Mouse (Mus musculus) heart, embryonic 14.5 days (tissue): ENCODE measurements at regions not wholly inside any gene's neighbourhood (a gene's known extent, or its start where the extent isn't known, plus 50 kb on each side); places are given as distances from the start of the nearest gene placed in this dataset.

Source experiments
- ATAC-seq: fragments of 200-750 bp; cut with Nextera tagmentation; 2 replicates; pipeline ENCODE4 v1.8.0; 2017; ENCODE audit warnings: low read depth, moderate TSS enrichment; ENCODE audit not compliant: insufficient number of reproducible peaks, insufficient read depth, low FRiP score
- H3K27ac ChIP-seq, 2 experiments: fragments of 200-500 bp in 1 of 2; fragments of 300-500 bp in 1 of 2; sonication (generic) in 1 of 2; replicated peaks in 1 of 2; 2 replicates each; pipeline ENCODE4 v1.5.1; 2012 to 2014; ENCODE audit warnings: low read depth in 2 of 2, low read length in 2 of 2, control low read depth in 1 of 2, mild to moderate bottlenecking in 1 of 2, mixed read lengths in 1 of 2; ENCODE audit not compliant: control insufficient read depth in 1 of 2, insufficient read depth in 1 of 2
- H3K27me3 ChIP-seq: fragments of 300-500 bp; sonication (generic); 2 replicates; pipeline ENCODE4 v1.6.1; 2014; ENCODE audit warnings: mild to moderate bottlenecking, low read length, control low read depth; ENCODE audit not compliant: control insufficient read depth, insufficient read depth
- H3K36me3 ChIP-seq: fragments of 300-500 bp; sonication (generic); 2 replicates; pipeline ENCODE4 v1.6.1; 2014; ENCODE audit warnings: mild to moderate bottlenecking, control low read depth, low read length, mixed read lengths; ENCODE audit not compliant: control insufficient read depth, insufficient read depth
- H3K4me1 ChIP-seq, 2 experiments: fragments of 200-500 bp in 1 of 2; fragments of 300-500 bp in 1 of 2; sonication (generic) in 1 of 2; 2 replicates each; pipeline ENCODE4 v1.6.1; 2012 to 2014; ENCODE audit warnings: low read length in 2 of 2, control low read depth in 1 of 2, mixed read lengths in 1 of 2; ENCODE audit not compliant: control insufficient read depth in 2 of 2, insufficient read depth in 2 of 2
- H3K4me2 ChIP-seq: fragments of 300-500 bp; sonication (generic); 2 replicates; pipeline ENCODE4 v1.6.1; 2014; ENCODE audit warnings: mild to moderate bottlenecking, low read length
- H3K4me3 ChIP-seq, 2 experiments: fragments of 200-500 bp in 1 of 2; fragments of 300-500 bp in 1 of 2; sonication (generic) in 1 of 2; 2 replicates each; pipeline ENCODE4 v1.5.1; 2012 to 2014; ENCODE audit warnings: low read length in 2 of 2, mild to moderate bottlenecking in 2 of 2, control low read depth in 1 of 2, low read depth in 1 of 2, moderate library complexity in 1 of 2; ENCODE audit not compliant: control insufficient read depth in 1 of 2, insufficient read depth in 1 of 2
- H3K9ac ChIP-seq: fragments of 300-500 bp; sonication (generic); 2 replicates; pipeline ENCODE4 v1.6.1; 2014; ENCODE audit warnings: mild to moderate bottlenecking, low read length
- H3K9me3 ChIP-seq: fragments of 300-500 bp; sonication (generic); 2 replicates; pipeline ENCODE4 v1.6.1; 2016; ENCODE audit warnings: low read length, control low read depth; ENCODE audit not compliant: control insufficient read depth
- WGBS: fragments of 180-500 bp; shearing (Covaris S2); extraction: QIAGEN DNeasy Blood & Tissue Kit; methylation state at CpG from one replicate; pipeline ENCODE4 v1.1.7; 2014; 5-methylcytosine and 5-hydroxymethylcytosine counted together

GRCm38 (mm10) chr11:63707093-63707492 is 215.0 kb downstream of the Hs3st3b1 start:
- no peak for ATAC-seq
- H3K4me3 ChIP-seq, result no peak overlapping the region
- no peaks in the 10 kb centered on the region for H3K27me3 ChIP-seq
- H3K9me3 ChIP-seq, result no peaks in the 10 kb centered on the region
- no peaks in the 10 kb centered on the region for H3K36me3 ChIP-seq
- peaks cover 2 to 15% of the 10 kb centered on the region in 2 experiments for H3K4me1 ChIP-seq
- H3K4me2 ChIP-seq, result no peak overlapping the region
- H3K9ac ChIP-seq, result no peak overlapping the region
- no peak overlapping the region for H3K27ac ChIP-seq
- 54% methylated on average over 5 of the region's 5 CpGs for WGBS

DNA sequence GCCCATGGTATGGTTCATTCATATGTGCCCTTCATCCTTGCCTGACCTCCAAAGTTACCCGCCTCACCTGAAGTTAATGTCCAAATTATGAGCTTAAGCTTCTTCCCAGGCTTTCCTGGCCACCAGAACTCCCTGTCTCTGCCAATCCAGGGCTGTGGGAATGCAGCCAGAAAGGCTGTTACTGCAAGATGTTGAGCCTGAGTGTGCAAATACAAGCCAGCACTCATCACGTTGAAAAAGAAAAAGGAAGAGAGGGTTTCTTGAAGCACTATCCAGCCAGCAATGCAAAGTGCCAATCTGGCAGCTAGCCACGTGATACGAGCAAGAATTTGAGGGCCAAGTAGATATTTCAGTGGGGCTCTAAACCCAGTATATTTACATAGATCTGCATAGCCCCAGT is 213.7 kb downstream of the Hs3st3b1 start:
- no peak for ATAC-seq
- 26% methylated on average over 4 of the region's 4 CpGs for WGBS

DNA sequence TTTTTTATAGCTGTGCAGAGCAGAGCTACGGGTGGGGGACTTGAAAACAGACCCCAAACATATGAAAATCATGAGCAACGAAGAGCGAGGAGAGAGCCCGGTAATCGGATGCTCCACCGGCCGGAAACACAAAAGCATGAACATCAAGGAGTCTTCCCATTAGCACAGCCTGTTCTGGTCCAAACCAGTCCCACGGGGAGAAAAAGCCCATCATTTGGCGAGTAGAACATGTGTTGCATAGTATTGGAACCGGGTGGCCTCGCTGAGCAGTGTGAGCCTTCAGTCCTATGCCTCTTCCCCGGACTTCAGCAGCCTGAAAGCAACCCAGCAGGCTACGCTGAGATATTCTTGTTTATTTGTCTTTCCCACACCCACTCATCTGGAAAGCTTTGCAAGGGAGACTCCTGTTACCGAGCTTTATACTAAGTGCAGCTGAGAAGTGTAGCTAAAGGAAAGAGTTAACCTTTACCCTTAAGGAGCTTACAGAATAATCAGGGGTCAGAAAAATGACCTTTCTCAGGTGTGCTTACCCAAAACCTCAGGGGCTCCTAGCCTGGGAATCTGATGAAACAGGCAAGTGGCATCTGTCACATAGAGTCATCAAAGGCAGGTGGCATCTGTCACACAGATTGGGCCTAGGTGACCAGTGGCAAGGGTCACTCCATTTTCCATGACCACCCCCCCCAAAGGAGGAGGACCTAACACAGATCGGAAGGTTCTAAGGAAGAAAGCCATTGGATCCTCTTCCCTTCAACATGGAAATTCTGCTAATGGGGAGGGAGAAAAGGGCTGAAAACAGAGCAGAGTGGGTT is 209.8 kb downstream of the Hs3st3b1 start:
- Histone ChIP-seq H3K9ac (no peak overlapping the region), H3K4me2 (no peak overlapping the region), H3K4me3 (no peak overlapping the region), H3K36me3 (no peaks in the 10 kb centered on the region), H3K9me3 (no peaks in the 10 kb centered on the region), H3K27me3 (no peaks in the 10 kb centered on the region), H3K27ac (no peak overlapping the region), H3K4me1 (peaks cover 2 to 4% of the 10 kb centered on the region in 2 experiments; a peak in 3 of 4 replicates)
- 59% methylated on average over 15 of the region's 15 CpGs for WGBS
- ATAC-seq, result no peak

More for the DNA sequence above, 213.7 kb downstream of the Hs3st3b1 start:
- H3K27me3 ChIP-seq, result no peaks in the 10 kb centered on the region
- no peak overlapping the region for H3K4me3 ChIP-seq
- no peaks in the 10 kb centered on the region for H3K9me3 ChIP-seq
- H3K9ac ChIP-seq, result no peak overlapping the region
- no peak overlapping the region for H3K4me2 ChIP-seq
- H3K27ac ChIP-seq, result no peak overlapping the region
- peaks cover 2 to 15% of the 10 kb centered on the region in 2 experiments for H3K4me1 ChIP-seq
- no peaks in the 10 kb centered on the region for H3K36me3 ChIP-seq

GRCm38 (mm10) chr11:63722261-63722660 is 199.8 kb downstream of the Hs3st3b1 start:
- Histone ChIP-seq H3K27me3 (no peaks in the 10 kb centered on the region), H3K36me3 (no peaks in the 10 kb centered on the region), H3K9me3 (no peaks in the 10 kb centered on the region), H3K27ac (no peak overlapping the region), H3K4me3 (no peak overlapping the region), H3K9ac (no peak overlapping the region), H3K4me2 (no peak overlapping the region), H3K4me1 (no peaks in the 10 kb centered on the region)
- no peak for ATAC-seq
- 86% methylated on average over 5 of the region's 5 CpGs for WGBS

DNA sequence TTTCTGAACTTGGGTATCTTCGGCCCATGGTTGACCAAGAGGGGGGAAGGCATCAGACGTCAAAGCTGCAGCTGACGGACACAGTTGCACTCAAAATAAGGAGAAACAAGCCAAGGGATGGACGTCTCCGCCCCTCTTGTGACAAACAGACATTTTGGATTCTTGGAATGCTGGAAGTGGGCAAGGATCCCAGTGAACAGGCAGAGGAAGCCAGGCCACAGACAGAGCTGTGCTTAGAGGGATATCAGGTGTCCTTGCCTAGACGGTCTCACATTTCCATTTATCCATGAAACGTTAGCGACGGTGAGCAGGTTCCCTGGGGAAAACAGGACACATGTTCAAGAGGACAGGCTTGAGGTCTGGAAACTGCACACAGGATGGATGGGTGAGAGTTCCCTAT is 191.2 kb downstream of the Hs3st3b1 start:
- WGBS, result 67% methylated on average over 9 of the region's 9 CpGs
- no peak overlapping the region for H3K9ac ChIP-seq
- peaks cover 0 to 3% of the 10 kb centered on the region in 2 experiments; a peak in 1 of 4 replicates for H3K4me1 ChIP-seq
- H3K9me3 ChIP-seq, result no peaks in the 10 kb centered on the region
- ATAC-seq, result no peak
- H3K4me3 ChIP-seq, result no peak overlapping the region
- no peak overlapping the region for H3K4me2 ChIP-seq
- no peaks in the 10 kb centered on the region for H3K27me3 ChIP-seq
- H3K36me3 ChIP-seq, result no peaks in the 10 kb centered on the region
- H3K27ac ChIP-seq, result no peak overlapping the region

DNA sequence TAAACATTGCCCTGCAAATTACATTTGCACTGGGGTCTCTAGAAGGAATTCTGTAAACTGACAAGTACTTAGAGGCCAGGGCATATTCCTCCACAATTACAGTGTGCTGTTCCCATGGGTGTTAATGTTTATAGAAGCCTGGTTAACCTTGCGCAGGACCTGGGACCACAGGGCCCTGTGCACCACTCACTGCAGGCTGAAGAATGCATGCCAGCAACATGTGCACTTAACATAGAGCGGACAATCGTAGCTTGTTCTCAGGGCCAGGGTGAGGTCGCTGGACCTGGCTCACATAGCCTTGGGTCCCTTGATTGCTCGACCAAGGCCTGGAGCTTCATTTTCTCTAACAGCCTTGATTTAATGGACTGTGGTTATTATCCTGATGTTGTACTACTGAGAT is 168.8 kb downstream of the Hs3st3b1 start:
- Histone ChIP-seq H3K27ac (no peak overlapping the region), H3K4me2 (no peak overlapping the region), H3K9ac (no peak overlapping the region), H3K36me3 (no peaks in the 10 kb centered on the region), H3K9me3 (no peaks in the 10 kb centered on the region), H3K4me1 (peaks cover 7 to 11% of the 10 kb centered on the region in 2 experiments), H3K27me3 (no peaks in the 10 kb centered on the region), H3K4me3 (no peak overlapping the region)
- 70% methylated on average over 5 of the region's 5 CpGs for WGBS
- no peak for ATAC-seq

GRCm38 (mm10) chr11:63754826-63755225 is 167.3 kb downstream of the Hs3st3b1 start:
- ATAC-seq, result no peak
- Histone ChIP-seq H3K4me1 (peaks cover 7 to 11% of the 10 kb centered on the region in 2 experiments), H3K9ac (no peak overlapping the region), H3K36me3 (no peaks in the 10 kb centered on the region), H3K9me3 (no peaks in the 10 kb centered on the region), H3K27ac (no peak overlapping the region), H3K4me3 (no peak overlapping the region), H3K27me3 (no peaks in the 10 kb centered on the region), H3K4me2 (no peak overlapping the region)
- 63% methylated on average over 3 of the region's 3 CpGs for WGBS

- H3K4me3 ChIP-seq, result no peak overlapping the region
- H3K9me3 ChIP-seq, result no peaks in the 10 kb centered on the region
- H3K27me3 ChIP-seq, result no peaks in the 10 kb centered on the region
- no peaks in the 10 kb centered on the region; a peak in 1 of 4 replicates for H3K4me1 ChIP-seq
- no peaks in the 10 kb centered on the region for H3K36me3 ChIP-seq
- 79% methylated on average over 3 of the region's 3 CpGs for WGBS
- H3K27ac ChIP-seq, result no peak overlapping the region
- no peak overlapping the region for H3K4me2 ChIP-seq
- no peak overlapping the region for H3K9ac ChIP-seq
- no peak for ATAC-seq
These were observed 163.8 kb downstream of the Hs3st3b1 start for GRCm38 (mm10) chr11:63758313-63758712.
